Mouse (Mus musculus): Measurements from ENCODE around the gene Mst1r. TPM values are rescaled to one million over a fixed set of nuclear protein-coding genes. Genes with fewer than 3 reads are reported as not detected.

Mst1r gene
- polyA plus RNA-seq, 1 experiment, result 1.8 TPM

DNA sequence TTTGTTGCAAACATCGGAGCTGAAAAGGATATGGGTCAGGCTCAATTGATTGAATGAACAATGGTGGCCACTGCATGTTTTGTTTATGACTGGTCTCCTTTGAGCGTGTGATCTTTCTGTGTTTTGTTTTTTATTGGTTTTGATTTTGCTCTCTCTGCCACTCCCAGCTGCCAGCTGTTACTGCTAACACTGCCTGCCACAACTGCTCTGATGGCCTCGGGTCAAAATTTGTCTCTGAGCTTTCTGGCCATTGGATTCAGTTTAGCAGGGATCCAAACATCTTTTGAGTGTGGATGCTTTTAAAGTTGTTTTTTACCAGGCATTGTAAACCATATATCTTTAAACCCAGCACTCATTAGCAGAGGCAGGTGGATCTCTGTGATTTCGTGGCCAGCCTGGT is 26.3 kb upstream of the Mst1r start:
- no peaks in the 10 kb centered on the region for H3K4me1 ChIP-seq (ENCODE audit: control insufficient read depth, insufficient read depth, insufficient read length)
- H3K36me3 ChIP-seq (ENCODE audit: control insufficient read depth, insufficient read depth, low read length), result no peaks in the 10 kb centered on the region
- WGBS, result 62% methylated on average over 4 of the region's 4 CpGs
- no peak for TF ChIP-seq POLR2A (IDR thresholded peaks at IDR 0.05; ENCODE audit: low read depth, low read length)
- TF ChIP-seq CTCF (IDR thresholded peaks at IDR 0.05; ENCODE audit: extremely low read depth, insufficient read depth, insufficient read length, insufficient replicate concordance), result no peak
- H3K27me3 ChIP-seq (ENCODE audit: control insufficient read depth, insufficient read depth, low read length), result no peaks in the 10 kb centered on the region
- DNase-seq (ENCODE audit: low read depth in 1 of 2, low spot score in 2 of 2), result no peak
- H3K27ac ChIP-seq (ENCODE audit: insufficient read depth, low read length), result no peak overlapping the region
- no peak overlapping the region for H3K4me3 ChIP-seq (ENCODE audit: extremely low read depth, insufficient read depth, insufficient read length)

- Histone ChIP-seq H3K27me3 (ENCODE audit: control insufficient read depth, insufficient read depth, low read length) (no peaks in the 10 kb centered on the region), H3K36me3 (ENCODE audit: control insufficient read depth, insufficient read depth, low read length) (no peaks in the 10 kb centered on the region; the same call in 1 of the 2 replicates), H3K4me3 (ENCODE audit: extremely low read depth, insufficient read depth, insufficient read length) (peak within 1 kb of the TSS; percentile 82), H3K4me1 (ENCODE audit: control insufficient read depth, insufficient read depth, insufficient read length) (no peaks in the 10 kb centered on the region), H3K27ac (ENCODE audit: insufficient read depth, low read length) (peak within 1 kb of the TSS; percentile 57)
- WGBS, result under 1% methylated on average over 28 of the region's 28 CpGs
- no peak; the same call in 1 of the 2 replicates for TF ChIP-seq POLR2A (IDR thresholded peaks at IDR 0.05; ENCODE audit: low read depth, low read length)
- TF ChIP-seq CTCF (IDR thresholded peaks at IDR 0.05; ENCODE audit: extremely low read depth, insufficient read depth, insufficient read length, insufficient replicate concordance), result no peak
- DNase-seq (ENCODE audit: low read depth in 1 of 2, low spot score in 2 of 2), result peak; percentile 69 to 87
Observed at GRCm38 (mm10) chr9:107887804-107888266, 18.8 kb upstream of the Mst1r start, which contains the start of gene Mon1a. Mon1a (plus strand) TSS chr9:107888151.

GRCm38 (mm10) chr9:107888267-107888850 is 18.3 kb upstream of the Mst1r start:
- Histone ChIP-seq H3K27me3 (ENCODE audit: control insufficient read depth, insufficient read depth, low read length) (no peaks in the 10 kb centered on the region), H3K4me3 (ENCODE audit: extremely low read depth, insufficient read depth, insufficient read length) (peak overlapping the region; percentile 82), H3K27ac (ENCODE audit: insufficient read depth, low read length) (peak overlapping the region; percentile 57), H3K36me3 (ENCODE audit: control insufficient read depth, insufficient read depth, low read length) (no peaks in the 10 kb centered on the region; the same call in 1 of the 2 replicates), H3K4me1 (ENCODE audit: control insufficient read depth, insufficient read depth, insufficient read length) (no peaks in the 10 kb centered on the region)
- TF ChIP-seq POLR2A (IDR thresholded peaks at IDR 0.05; ENCODE audit: low read depth, low read length), result no peak; the same call in 1 of the 2 replicates
- TF ChIP-seq CTCF (IDR thresholded peaks at IDR 0.05; ENCODE audit: extremely low read depth, insufficient read depth, insufficient read length, insufficient replicate concordance), result no peak
- 2% methylated on average over 18 of the region's 18 CpGs for WGBS
- DNase-seq (ENCODE audit: low read depth in 1 of 2, low spot score in 2 of 2), result no peak

GRCm38 (mm10) chr9:107890260-107890659 is 16.4 kb upstream of the Mst1r start:
- WGBS, result 88% methylated on average over 6 of the region's 6 CpGs
- no peak overlapping the region for H3K4me3 ChIP-seq (ENCODE audit: extremely low read depth, insufficient read depth, insufficient read length)

DNA sequence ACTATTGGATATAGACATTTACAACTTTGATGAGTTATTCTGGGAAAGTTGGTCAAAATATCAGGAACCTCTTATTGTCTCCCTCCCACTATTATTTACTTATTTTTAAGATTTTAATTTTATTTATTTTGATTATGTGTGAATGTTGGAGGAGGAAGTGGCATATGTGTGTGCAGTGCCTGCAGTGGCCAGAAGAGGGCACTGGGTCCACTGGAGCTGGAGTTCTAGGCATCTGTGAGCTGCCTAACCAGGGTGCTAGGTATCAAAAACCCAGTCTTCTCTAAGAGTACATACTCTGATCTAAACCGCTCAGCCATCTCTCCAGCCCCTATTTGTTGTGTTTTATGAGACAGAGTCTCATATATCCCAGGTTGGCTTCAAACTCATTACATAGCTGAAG is 15.7 kb upstream of the Mst1r start:
- Histone ChIP-seq H3K27me3 (ENCODE audit: control insufficient read depth, insufficient read depth, low read length) (no peaks in the 10 kb centered on the region), H3K27ac (ENCODE audit: insufficient read depth, low read length) (no peak overlapping the region), H3K4me3 (ENCODE audit: extremely low read depth, insufficient read depth, insufficient read length) (no peak overlapping the region), H3K36me3 (ENCODE audit: control insufficient read depth, insufficient read depth, low read length) (no peaks in the 10 kb centered on the region; the same call in 1 of the 2 replicates), H3K4me1 (ENCODE audit: control insufficient read depth, insufficient read depth, insufficient read length) (no peaks in the 10 kb centered on the region)
- TF ChIP-seq POLR2A (IDR thresholded peaks at IDR 0.05; ENCODE audit: low read depth, low read length), result no peak
- no peak for TF ChIP-seq CTCF (IDR thresholded peaks at IDR 0.05; ENCODE audit: extremely low read depth, insufficient read depth, insufficient read length, insufficient replicate concordance)
- WGBS, result 97% methylated on average over 1 of the region's 1 CpGs
- no peak for DNase-seq (ENCODE audit: low read depth in 1 of 2, low spot score in 2 of 2)

More at GRCm38 (mm10) chr9:107890260-107890659, 16.4 kb upstream of the Mst1r start:
- no peaks in the 10 kb centered on the region; the same call in 1 of the 2 replicates for H3K36me3 ChIP-seq (ENCODE audit: control insufficient read depth, insufficient read depth, low read length)
- H3K4me1 ChIP-seq (ENCODE audit: control insufficient read depth, insufficient read depth, insufficient read length), result no peaks in the 10 kb centered on the region
- no peak for DNase-seq (ENCODE audit: low read depth in 1 of 2, low spot score in 2 of 2)
- H3K27ac ChIP-seq (ENCODE audit: insufficient read depth, low read length), result no peak overlapping the region
- TF ChIP-seq POLR2A (IDR thresholded peaks at IDR 0.05; ENCODE audit: low read depth, low read length) (no peak), CTCF (IDR thresholded peaks at IDR 0.05; ENCODE audit: extremely low read depth, insufficient read depth, insufficient read length, insufficient replicate concordance) (no peak)
- no peaks in the 10 kb centered on the region for H3K27me3 ChIP-seq (ENCODE audit: control insufficient read depth, insufficient read depth, low read length)

DNA sequence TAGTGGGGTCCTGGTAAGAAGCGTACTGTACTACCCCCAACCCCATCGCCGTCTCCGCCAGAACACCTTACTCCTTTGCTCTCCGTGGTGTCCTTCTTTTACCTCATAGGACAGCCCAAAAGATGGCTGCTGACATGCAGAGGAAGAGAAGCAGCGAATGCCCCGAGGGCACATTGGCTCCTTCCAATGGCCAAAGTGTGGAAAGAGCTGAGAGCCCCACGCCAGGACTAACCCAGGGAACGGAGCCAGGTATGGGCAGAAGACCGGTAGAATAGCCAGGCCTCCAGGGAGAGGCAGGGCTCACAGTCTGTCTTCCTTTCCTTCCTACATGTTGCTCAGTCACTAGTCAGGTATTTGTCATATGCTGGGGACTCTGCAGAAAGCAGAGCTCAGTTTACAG is 8.1 kb upstream of the Mst1r start:
- TF ChIP-seq CTCF (IDR thresholded peaks at IDR 0.05; ENCODE audit: extremely low read depth, insufficient read depth, insufficient read length, insufficient replicate concordance), result no peak
- TF ChIP-seq POLR2A (IDR thresholded peaks at IDR 0.05; ENCODE audit: low read depth, low read length), result no peak
- H3K27ac ChIP-seq (ENCODE audit: insufficient read depth, low read length), result no peak overlapping the region
- H3K4me1 ChIP-seq (ENCODE audit: control insufficient read depth, insufficient read depth, insufficient read length), result peaks cover 2% of the 10 kb centered on the region; the same call in 1 of the 2 replicates
- 94% methylated on average over 10 of the region's 10 CpGs for WGBS
- DNase-seq (ENCODE audit: low read depth in 1 of 2, low spot score in 2 of 2), result no peak
- H3K27me3 ChIP-seq (ENCODE audit: control insufficient read depth, insufficient read depth, low read length), result no peaks in the 10 kb centered on the region
- H3K36me3 ChIP-seq (ENCODE audit: control insufficient read depth, insufficient read depth, low read length), result peaks cover 15% of the 10 kb centered on the region
- H3K4me3 ChIP-seq (ENCODE audit: extremely low read depth, insufficient read depth, insufficient read length), result no peak overlapping the region

GRCm38 (mm10) chr9:107899855-107900254 is 6.8 kb upstream of the Mst1r start:
- H3K4me1 ChIP-seq (ENCODE audit: control insufficient read depth, insufficient read depth, insufficient read length), result peaks cover 2% of the 10 kb centered on the region; the same call in 1 of the 2 replicates
- DNase-seq (ENCODE audit: low read depth in 1 of 2, low spot score in 2 of 2), result no peak
- no peak overlapping the region for H3K4me3 ChIP-seq (ENCODE audit: extremely low read depth, insufficient read depth, insufficient read length)
- 63% methylated on average over 12 of the region's 12 CpGs for WGBS
- no peak overlapping the region for H3K27ac ChIP-seq (ENCODE audit: insufficient read depth, low read length)
- no peaks in the 10 kb centered on the region for H3K27me3 ChIP-seq (ENCODE audit: control insufficient read depth, insufficient read depth, low read length)
- TF ChIP-seq POLR2A (IDR thresholded peaks at IDR 0.05; ENCODE audit: low read depth, low read length) (no peak), CTCF (IDR thresholded peaks at IDR 0.05; ENCODE audit: extremely low read depth, insufficient read depth, insufficient read length, insufficient replicate concordance) (no peak)
- H3K36me3 ChIP-seq (ENCODE audit: control insufficient read depth, insufficient read depth, low read length), result peaks cover 15% of the 10 kb centered on the region
